Mouse (Mus musculus) urinary bladder, postnatal 36 days (tissue): ENCODE results near the gene Epha2.

Experiments used
- DNase-seq, 2 experiments: peaks; one replicate each; pipeline ENCODE4 v3.0.0; 2022; ENCODE audit warnings: low spot score in 2 of 2, mixed read lengths in 1 of 2

Epha2 gene

DNA sequence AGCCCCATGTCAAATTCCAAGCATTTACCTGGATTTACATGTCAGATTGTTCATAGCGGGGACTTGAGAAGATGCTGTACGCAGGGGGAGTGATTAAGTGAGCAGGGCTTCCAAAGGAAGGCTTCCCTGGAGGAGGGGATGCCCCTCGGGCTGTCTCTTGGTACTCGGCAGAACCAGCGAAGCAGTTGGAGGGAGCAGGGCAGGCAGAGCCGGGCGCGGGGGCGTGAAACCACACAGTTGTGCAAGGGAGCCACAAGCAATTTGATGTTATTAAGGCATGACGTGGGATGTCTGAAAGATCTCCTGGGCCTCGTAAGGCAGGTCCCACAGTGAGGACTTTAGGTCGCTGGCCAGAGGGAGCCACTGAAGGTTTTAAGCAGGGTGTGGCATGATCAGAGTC lies 28.9 kb downstream of the Epha2 start:
- DNase-seq, result no peak

DNA sequence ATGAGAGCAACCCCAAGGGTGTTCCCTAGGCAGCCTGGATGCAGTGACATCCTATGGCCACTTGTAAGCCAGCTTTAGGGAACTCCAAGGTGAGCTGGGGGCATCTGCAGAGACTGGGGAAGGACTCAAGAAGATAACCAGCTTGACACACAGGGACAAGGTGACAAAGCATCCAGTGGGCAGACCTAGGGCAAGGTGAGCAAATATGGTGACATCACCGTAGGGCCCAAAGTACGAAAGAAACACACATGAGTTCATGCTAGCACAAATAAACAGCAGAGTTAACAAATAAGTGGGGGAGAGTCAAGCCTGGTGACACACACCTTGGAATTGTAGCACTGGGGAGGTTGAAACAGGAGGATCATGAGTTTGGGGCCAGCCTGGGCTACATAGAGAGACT lies 30.4 kb downstream of the Epha2 start:
- DNase-seq, result no peak

GRCm38 (mm10) chr4:141332258-141332657 lies 31.2 kb downstream of the Epha2 start:
- DNase-seq, result no peak

- no peak for DNase-seq
These were observed 33.7 kb downstream of the Epha2 start for GRCm38 (mm10) chr4:141334695-141335094.

DNA sequence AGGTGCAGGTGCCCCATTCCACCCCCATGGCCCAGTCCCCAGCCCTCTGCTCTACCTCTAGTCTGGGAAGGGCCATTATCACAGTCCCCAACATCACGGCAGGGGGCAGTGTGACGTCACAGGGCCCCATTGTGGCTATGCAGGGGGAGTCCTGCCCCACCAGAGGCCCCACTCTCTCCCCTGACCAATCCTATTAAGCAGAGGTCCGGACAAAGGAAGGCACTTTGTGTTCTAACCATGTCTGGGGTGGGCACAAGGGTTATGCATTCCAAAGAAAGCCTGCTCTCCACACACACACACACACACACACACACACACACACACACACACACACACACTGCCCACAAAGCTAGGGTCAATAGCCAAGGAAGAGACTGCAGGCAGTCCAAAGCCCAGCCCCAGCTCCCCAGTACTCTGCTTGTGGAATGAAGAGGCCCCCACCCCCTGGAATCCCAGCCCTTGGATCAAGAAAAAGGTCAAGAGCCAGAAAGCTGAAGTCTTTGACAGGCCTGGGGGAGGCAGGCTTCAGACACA lies 34.3 kb downstream of the Epha2 start:
- DNase-seq, result no peak

DNA sequence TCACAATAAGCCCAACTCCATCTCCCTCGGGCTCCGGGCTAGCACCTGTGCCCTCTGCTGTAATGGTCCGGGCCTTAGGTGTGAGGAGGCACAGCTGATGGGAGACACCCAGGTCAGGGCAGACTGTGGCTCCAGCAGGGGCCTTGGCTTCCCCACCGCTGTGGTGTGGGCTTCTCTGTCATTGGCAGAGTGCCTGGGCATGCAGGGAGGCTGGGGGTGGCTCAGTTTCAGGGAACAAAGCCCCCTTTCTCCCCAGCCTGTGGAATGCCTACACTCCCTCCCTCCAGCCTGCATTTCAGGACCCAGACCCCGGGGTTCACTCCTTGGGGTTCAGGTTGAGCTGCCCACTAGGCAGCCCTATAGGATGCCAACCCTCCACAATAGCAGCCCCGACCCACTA lies 35.2 kb downstream of the Epha2 start:
- DNase-seq, result no peak

DNA sequence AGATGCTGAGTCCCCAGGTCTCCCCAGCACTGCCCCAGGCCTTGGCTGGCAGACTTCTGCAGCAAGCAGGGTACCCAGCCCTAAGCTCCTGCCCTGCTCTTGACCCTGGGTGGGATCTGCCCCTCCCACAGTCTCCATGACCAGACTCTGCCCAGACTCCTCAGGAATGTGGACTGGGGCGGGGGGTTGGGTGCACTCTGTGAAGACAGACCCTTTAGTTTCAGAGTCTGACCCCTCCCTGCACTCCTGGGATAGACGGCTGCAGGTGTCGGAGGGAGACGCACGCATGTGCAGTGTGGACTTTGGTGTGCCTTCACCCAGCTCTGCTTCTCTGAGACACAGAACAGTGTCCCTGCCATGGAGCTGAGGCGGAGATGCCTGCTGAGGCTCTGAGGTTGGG lies 36.9 kb downstream of the Epha2 start:
- no peak for DNase-seq

GRCm38 (mm10) chr4:141338853-141339252 lies 37.8 kb downstream of the Epha2 start:
- DNase-seq, result no peak

- no peak for DNase-seq
These were observed 40.4 kb downstream of the Epha2 start for GRCm38 (mm10) chr4:141341477-141341876.

DNA sequence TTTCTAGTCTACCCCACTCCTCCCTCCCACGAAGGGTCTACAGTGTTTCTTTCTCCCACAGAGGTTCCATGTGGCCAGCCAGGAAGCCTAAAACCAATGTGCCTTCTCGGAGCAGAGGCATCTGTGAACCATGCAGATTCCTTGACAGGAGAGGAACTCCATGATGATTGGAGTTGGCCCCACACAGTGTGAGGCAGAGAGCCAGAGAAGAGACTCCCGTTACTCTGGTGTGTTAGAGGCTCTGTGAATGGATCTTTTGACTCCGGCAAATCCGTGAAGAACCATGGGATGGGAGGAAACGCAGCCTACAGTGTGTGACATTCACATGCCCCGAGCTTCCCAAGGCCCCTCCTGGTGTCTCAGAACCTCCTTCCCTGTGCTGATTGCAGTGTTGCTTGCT lies 42.5 kb downstream of the Epha2 start:
- no peak for DNase-seq

DNA sequence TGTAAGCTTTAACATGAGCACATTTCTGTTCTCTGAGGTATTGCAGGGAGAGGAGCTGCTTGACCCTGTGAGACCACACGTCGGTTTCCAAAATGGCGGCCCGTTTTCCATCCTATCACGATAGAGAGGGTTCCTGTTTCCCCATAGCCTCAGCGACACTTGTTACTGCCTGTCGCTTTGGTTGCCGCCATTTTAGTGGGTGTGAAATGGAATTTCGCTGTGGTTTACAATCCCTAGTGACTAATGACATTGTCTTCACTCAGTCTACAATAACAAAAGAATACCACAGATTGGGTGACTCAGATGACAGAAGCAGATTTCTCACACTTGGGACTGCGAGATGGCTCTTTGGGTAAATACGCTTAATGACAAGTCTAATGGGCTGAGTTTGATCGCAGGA lies 44.2 kb downstream of the Epha2 start:
- DNase-seq, result no peak

DNA sequence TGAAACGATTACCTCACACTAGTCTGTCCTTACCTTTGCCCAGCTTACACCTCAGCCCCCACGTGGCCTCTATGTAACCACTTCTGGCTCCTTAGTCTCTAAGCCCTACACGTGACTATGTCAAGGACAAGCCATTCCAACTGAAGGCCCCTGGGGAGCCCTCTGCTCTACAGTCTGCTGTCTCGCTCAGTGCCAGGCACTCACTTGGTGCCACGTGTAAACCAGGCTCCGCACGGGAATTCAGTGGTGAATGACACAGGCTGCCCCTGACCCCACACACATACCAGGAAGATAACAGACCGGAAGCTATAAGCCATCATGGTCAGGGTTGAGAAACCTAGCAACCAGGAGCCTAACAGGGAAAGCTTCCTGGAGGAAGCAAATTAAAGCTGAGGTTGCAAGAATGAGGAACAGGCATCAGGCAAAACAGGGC lies 46.3 kb downstream of the Epha2 start:
- DNase-seq, result peak in 1 of 2 experiments; percentile 26

- DNase-seq, result no peak
These were observed 47.6 kb downstream of the Epha2 start for GRCm38 (mm10) chr4:141348616-141349015.

DNA sequence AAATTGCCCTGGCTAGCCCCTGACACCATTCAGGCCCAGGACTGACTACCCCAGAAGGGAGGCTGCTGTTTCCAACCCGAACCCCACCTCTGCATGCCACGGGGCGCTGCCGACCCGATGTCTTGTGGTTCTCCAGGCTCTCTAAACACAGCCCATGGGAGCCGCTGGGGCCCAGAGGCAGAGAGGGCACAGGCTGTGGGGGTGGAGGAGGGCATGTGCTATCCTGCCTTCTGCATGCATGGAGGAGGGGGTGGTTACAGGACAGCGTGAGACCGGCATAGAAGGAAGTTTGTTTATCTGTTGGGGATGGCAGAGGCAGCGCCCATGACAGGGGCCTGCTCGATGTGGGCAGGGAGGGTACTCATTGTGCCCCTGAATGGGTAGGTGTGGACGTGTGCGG lies 49.0 kb downstream of the Epha2 start:
- peak; percentile 29 to 37 for DNase-seq

- no peak for DNase-seq
These were observed 50.9 kb downstream of the Epha2 start for GRCm38 (mm10) chr4:141351972-141352371.

GRCm38 (mm10) chr4:141352986-141353385 lies 51.9 kb downstream of the Epha2 start:
- DNase-seq, result no peak

GRCm38 (mm10) chr4:141353868-141354267 lies 52.8 kb downstream of the Epha2 start:
- DNase-seq, result peak; percentile 47 to 71

DNA sequence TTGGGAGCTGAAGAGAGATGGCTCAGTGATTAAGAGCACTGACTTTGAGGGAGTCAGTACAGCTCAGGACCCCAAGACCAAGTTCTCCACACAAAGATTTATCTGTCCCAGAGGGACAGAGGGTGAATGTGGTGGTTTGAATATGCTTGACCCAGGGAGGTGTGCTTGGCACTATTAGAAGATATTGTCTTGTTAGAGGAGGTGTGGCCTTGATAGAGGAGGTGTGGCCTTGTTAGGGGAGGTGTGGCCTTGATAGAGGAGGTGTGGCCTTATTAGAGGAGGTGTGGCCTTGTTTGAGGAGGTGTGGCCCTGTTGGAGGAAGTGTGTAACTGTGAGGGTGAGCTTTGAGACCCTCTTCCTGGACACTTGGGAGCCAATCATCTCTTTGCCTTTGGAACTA lies 56.8 kb downstream of the Epha2 start:
- no peak for DNase-seq

DNA sequence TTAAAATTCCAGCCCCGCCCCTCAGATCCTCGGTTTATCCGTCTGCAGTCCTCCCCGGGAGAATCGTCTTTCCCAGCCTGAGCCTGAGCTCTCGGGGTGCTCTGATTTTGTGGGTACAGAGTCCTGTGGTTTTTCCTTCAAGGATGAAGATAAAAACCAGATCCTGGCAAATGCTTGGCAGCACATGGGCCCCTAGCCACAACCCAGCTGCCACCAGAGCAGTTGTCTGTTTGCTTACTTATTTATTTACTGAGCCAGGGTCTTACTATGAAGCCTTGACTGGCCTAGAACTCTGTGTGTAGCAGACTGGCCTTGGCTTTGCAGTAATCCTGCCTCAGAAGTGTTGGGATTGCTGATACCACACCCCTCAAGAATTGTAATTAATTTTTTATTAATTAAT lies 58.2 kb downstream of the Epha2 start:
- DNase-seq, result no peak

DNA sequence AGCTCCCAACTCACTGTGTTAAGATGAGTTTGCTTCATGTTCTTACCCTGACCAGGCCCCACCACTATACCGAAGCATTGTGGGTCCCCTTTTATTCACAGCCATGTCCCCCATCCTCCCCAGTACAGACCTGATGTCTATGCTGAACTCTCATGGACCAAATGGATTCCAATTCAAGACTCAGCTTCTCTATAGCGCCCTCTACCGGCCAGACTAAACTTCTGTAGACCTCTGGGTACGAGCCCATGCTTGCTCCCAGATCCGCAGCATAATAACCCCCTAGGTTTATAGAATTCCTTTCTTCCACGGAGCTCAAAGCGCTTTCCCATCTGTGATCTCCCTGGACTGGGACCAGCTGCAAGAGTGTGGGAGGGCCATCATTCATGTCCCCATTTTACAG lies 59.8 kb downstream of the Epha2 start:
- no peak for DNase-seq

GRCm38 (mm10) chr4:141362937-141363548 lies 62.0 kb downstream of the Epha2 start:
- peak; percentile 78 for DNase-seq

DNA sequence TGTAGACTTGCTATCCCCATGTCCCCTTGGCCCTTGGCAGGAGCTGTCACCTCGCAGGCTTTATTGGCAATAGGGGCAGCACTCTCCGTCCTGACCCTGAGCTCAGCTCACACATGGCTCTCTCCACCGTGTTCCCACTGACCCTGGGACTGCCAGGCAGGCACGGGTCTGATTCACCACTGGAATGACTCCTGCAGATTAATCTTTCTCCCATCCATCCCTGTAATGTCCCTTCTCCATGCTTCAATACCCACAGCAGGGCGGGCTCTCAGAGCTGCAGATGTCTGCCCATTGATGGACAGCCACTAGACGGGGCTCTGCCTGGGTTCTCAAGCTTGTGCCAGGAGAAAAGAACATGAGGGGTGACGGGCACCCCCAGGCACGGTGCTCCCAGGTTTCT lies 64.1 kb downstream of the Epha2 start:
- no peak for DNase-seq

- no peak for DNase-seq
These were observed 64.8 kb downstream of the Epha2 start for GRCm38 (mm10) chr4:141365876-141366275.
